Mouse (Mus musculus) midbrain, postnatal 0 days (tissue): Measurements from ENCODE around the gene BC035044. TPM values are rescaled to one million over a fixed set of nuclear protein-coding genes. Genes with fewer than 3 reads are reported as not detected.
"Not testable (repeated sequence)": the region's sequence is repeated elsewhere in the genome, so short reads cannot be mapped to it uniquely, and the experiment has no call there.

ENCODE experiments used
- ATAC-seq: fragments of 200-750 bp; cut with Nextera tagmentation; 2 replicates; pipeline ENCODE4 v1.8.0; 2017; ENCODE audit warnings: moderate number of reproducible peaks, mild to moderate bottlenecking, moderate TSS enrichment, moderate library complexity; ENCODE audit not compliant: low FRiP score
- DNase-seq: peaks from one replicate; pipeline ENCODE4 v3.0.0-alpha.2; 2015; ENCODE audit warnings: low spot score
- H3K27ac ChIP-seq: fragments of 300-500 bp; sonication (generic); 2 replicates; pipeline ENCODE4 v1.5.1; 2014; ENCODE audit warnings: low read depth, mild to moderate bottlenecking, low read length, mixed read lengths
- H3K27me3 ChIP-seq: fragments of 300-500 bp; sonication (generic); 2 replicates; pipeline ENCODE4 v1.6.1; 2014; ENCODE audit warnings: low read length, control low read depth, mixed read lengths; ENCODE audit not compliant: insufficient read depth
- H3K36me3 ChIP-seq: fragments of 300-500 bp; sonication (generic); 2 replicates; pipeline ENCODE4 v1.6.1; 2014; ENCODE audit warnings: low read length, control low read depth, mixed read lengths; ENCODE audit not compliant: insufficient read depth
- H3K4me1 ChIP-seq: fragments of 300-500 bp; sonication (generic); 2 replicates; pipeline ENCODE4 v1.6.1; 2014; ENCODE audit warnings: mild to moderate bottlenecking, control low read depth, antibody characterized with exemption, low read length, mixed read lengths; ENCODE audit not compliant: insufficient read depth
- H3K4me2 ChIP-seq: fragments of 300-500 bp; sonication (generic); 2 replicates; pipeline ENCODE4 v1.6.1; 2014; ENCODE audit warnings: low read depth, mild to moderate bottlenecking, low read length, mixed read lengths; ENCODE audit not compliant: poor library complexity, severe bottlenecking
- H3K4me3 ChIP-seq: fragments of 300-500 bp; sonication (generic); 2 replicates; pipeline ENCODE4 v1.5.1; 2014; ENCODE audit warnings: low read depth, mild to moderate bottlenecking, low read length, moderate library complexity
- H3K9ac ChIP-seq: fragments of 300-500 bp; sonication (generic); replicated peaks from 2 replicates; pipeline ENCODE4 v1.6.1; 2014; ENCODE audit warnings: mild to moderate bottlenecking, low read length, moderate library complexity, mixed read lengths; ENCODE audit not compliant: poor library complexity, severe bottlenecking
- H3K9me3 ChIP-seq: fragments of 300-500 bp; sonication (generic); 2 replicates; pipeline ENCODE4 v1.6.1; 2016; ENCODE audit warnings: low read length, control low read depth
- CTCF ChIP-seq: IDR thresholded peaks from 2 replicates; pipeline ENCODE4 v1.5.1; 2016; ENCODE audit warnings: antibody characterized with exemption, mild to moderate bottlenecking
- WGBS: fragments of 180-500 bp; shearing (Covaris S2); extraction: QIAGEN DNeasy Blood & Tissue Kit; methylation state at CpG from one replicate; pipeline ENCODE4 v1.1.7; 2014; 5-methylcytosine and 5-hydroxymethylcytosine counted together
- polyA plus RNA-seq: library from polyadenylated mRNA; unstranded; fragments of >200 nt; fragmentation: Nextera tagmentation; extraction: Ambion mirVana; gene quantifications from 2 replicates; pipeline ENCODE4 v1.2.1, GENCODE M21; 2015
- total RNA-seq: library from RNA; depleted of rRNA; stranded (reverse); fragments of >200 nt; gene quantifications from 2 replicates; pipeline ENCODE4 v1.2.3, GENCODE M21; 2014; rRNA removed

The BC035044 gene
- total RNA-seq (0.19 and 0.38 TPM in 2 replicates), polyA plus RNA-seq (0.29 and 0.41 TPM in 2 replicates)

GRCm38 (mm10) chr6:128890948-128891355, at the start of gene BC035044:
TSS of gene BC035044 (minus strand) at chr6:128891126.
- Histone ChIP-seq H3K4me3 (no peak within 1 kb of the TSS), H3K4me2 (no peak within 1 kb of the TSS), H3K27ac (no peak within 1 kb of the TSS), H3K9ac (no peak within 1 kb of the TSS), H3K9me3 (no peaks in the 10 kb centered on the region), H3K36me3 (no peaks in the 10 kb centered on the region), H3K27me3 (no peaks in the 10 kb centered on the region), H3K4me1 (no peaks in the 10 kb centered on the region)
- ATAC-seq (no peak), DNase-seq (no peak)
- TF ChIP-seq CTCF = no peak
- WGBS = 72% methylated on average over 2 of the region's 2 CpGs

- not testable (repeated sequence) for DNase-seq, H3K27me3 ChIP-seq, H3K27ac ChIP-seq, H3K4me2 ChIP-seq, H3K4me3 ChIP-seq, H3K4me1 ChIP-seq, ATAC-seq, H3K36me3 ChIP-seq, H3K9me3 ChIP-seq, H3K9ac ChIP-seq
- WGBS = 92% methylated on average over 4 of the region's 13 CpGs
Measured at GRCm38 (mm10) chr6:128935889-128936665, 45.2 kb upstream of the BC035044 start.

- WGBS = 93% methylated on average over 4 of the region's 4 CpGs
- H3K4me1 ChIP-seq, H3K9ac ChIP-seq, H3K27ac ChIP-seq, H3K36me3 ChIP-seq, H3K4me3 ChIP-seq, H3K4me2 ChIP-seq, ATAC-seq, DNase-seq, H3K27me3 ChIP-seq, H3K9me3 ChIP-seq: not testable (repeated sequence)
Measured at GRCm38 (mm10) chr6:128934081-128934480, 43.2 kb upstream of the BC035044 start, which contains the start of gene Clec2g. TSS of gene Clec2g (plus strand) at chr6:128934381.

GRCm38 (mm10) chr6:128933050-128933449, 42.1 kb upstream of the BC035044 start:
- ATAC-seq (no peak), DNase-seq (no peak)
- Histone ChIP-seq H3K27me3 (no peaks in the 10 kb centered on the region), H3K4me2 (no peak overlapping the region), H3K27ac (no peak overlapping the region), H3K4me1 (no peaks in the 10 kb centered on the region), H3K9me3 (no peaks in the 10 kb centered on the region), H3K4me3 (no peak overlapping the region), H3K9ac (no peak overlapping the region), H3K36me3 (no peaks in the 10 kb centered on the region)
- TF ChIP-seq CTCF = no peak
- WGBS = 84% methylated on average over 2 of the region's 2 CpGs

GRCm38 (mm10) chr6:128917322-128917721, 26.4 kb upstream of the BC035044 start:
- 84% methylated on average over 2 of the region's 2 CpGs for WGBS

GRCm38 (mm10) chr6:128913598-128914254, 22.8 kb upstream of the BC035044 start:
- Histone ChIP-seq H3K4me2 (no peak overlapping the region), H3K27ac (no peak overlapping the region), H3K4me3 (no peak overlapping the region), H3K9ac (no peak overlapping the region), H3K4me1 (no peaks in the 10 kb centered on the region), H3K27me3 (no peaks in the 10 kb centered on the region), H3K9me3 (no peaks in the 10 kb centered on the region), H3K36me3 (no peaks in the 10 kb centered on the region)
- TF ChIP-seq CTCF = no peak
- 89% methylated on average over 2 of the region's 2 CpGs for whole genome bisulfite sequencing
- ATAC-seq (no peak), DNase-seq (no peak)

More at GRCm38 (mm10) chr6:128917322-128917721, 26.4 kb upstream of the BC035044 start:
- DNase-seq (no peak), ATAC-seq (no peak)
- H3K4me2 ChIP-seq = no peak overlapping the region
- no peaks in the 10 kb centered on the region for H3K4me1 ChIP-seq
- H3K4me3 ChIP-seq = no peak overlapping the region
- no peak overlapping the region for H3K27ac ChIP-seq
- no peaks in the 10 kb centered on the region for H3K9me3 ChIP-seq
- H3K9ac ChIP-seq = no peak overlapping the region
- H3K27me3 ChIP-seq = no peaks in the 10 kb centered on the region
- H3K36me3 ChIP-seq = no peaks in the 10 kb centered on the region
- TF ChIP-seq CTCF = no peak

GRCm38 (mm10) chr6:128900796-128901552, 10.0 kb upstream of the BC035044 start:
- H3K4me2 ChIP-seq, H3K9ac ChIP-seq, ATAC-seq, H3K27me3 ChIP-seq, H3K4me1 ChIP-seq, H3K9me3 ChIP-seq, H3K27ac ChIP-seq, H3K36me3 ChIP-seq, H3K4me3 ChIP-seq, DNase-seq: not testable (repeated sequence)
- WGBS = 88% methylated on average over 6 of the region's 6 CpGs
